Mouse (Mus musculus) midbrain, embryonic 11.5 days (tissue): ENCODE data around the gene Clic6. TPM values are rescaled to one million over a fixed set of nuclear protein-coding genes. Genes with fewer than 3 reads are reported as not detected.

Experiments used
- ATAC-seq: fragments of 200-750 bp; cut with Nextera tagmentation; 2 replicates; pipeline ENCODE4 v1.8.0; 2017; ENCODE audit warnings: moderate TSS enrichment, moderate library complexity; ENCODE audit not compliant: low FRiP score
- DNase-seq: peaks from one replicate; pipeline ENCODE4 v3.0.0; 2015; ENCODE audit warnings: low spot score; ENCODE audit errors: missing footprints
- H3K27ac ChIP-seq: fragments of 300-500 bp; sonication (generic); 2 replicates; pipeline ENCODE4 v1.5.1; 2014; ENCODE audit warnings: low read depth, low read length
- H3K27me3 ChIP-seq: fragments of 300-500 bp; sonication (generic); 2 replicates; pipeline ENCODE4 v1.6.1; 2014; ENCODE audit warnings: mild to moderate bottlenecking, low read length, moderate library complexity, mixed read lengths; ENCODE audit not compliant: control insufficient read depth, insufficient read depth
- H3K36me3 ChIP-seq: fragments of 300-500 bp; sonication (generic); 2 replicates; pipeline ENCODE4 v1.6.1; 2014; ENCODE audit warnings: mild to moderate bottlenecking, low read length, moderate library complexity, mixed read lengths; ENCODE audit not compliant: control insufficient read depth, insufficient read depth
- H3K4me1 ChIP-seq: fragments of 300-500 bp; sonication (generic); 2 replicates; pipeline ENCODE4 v1.6.1; 2014; ENCODE audit warnings: low read length; ENCODE audit not compliant: control insufficient read depth, insufficient read depth
- H3K4me2 ChIP-seq: fragments of 300-500 bp; sonication (generic); 2 replicates; pipeline ENCODE4 v1.6.1; 2014; ENCODE audit warnings: mild to moderate bottlenecking, moderate library complexity
- H3K4me3 ChIP-seq: fragments of 300-500 bp; sonication (generic); 2 replicates; pipeline ENCODE4 v1.5.1; 2014; ENCODE audit warnings: low read depth, low read length
- H3K9ac ChIP-seq: fragments of 300-500 bp; sonication (generic); 2 replicates; pipeline ENCODE4 v1.6.1; 2014; ENCODE audit warnings: low read length
- H3K9me3 ChIP-seq: fragments of 300-500 bp; sonication (generic); 2 replicates; pipeline ENCODE4 v1.6.1; 2016; ENCODE audit warnings: low read length; ENCODE audit not compliant: control insufficient read depth
- WGBS: fragments of 180-500 bp; shearing (Covaris S2); extraction: QIAGEN DNeasy Blood & Tissue Kit; methylation state at CpG from one replicate; pipeline ENCODE4 v1.1.7; 2014; 5-methylcytosine and 5-hydroxymethylcytosine counted together
- polyA plus RNA-seq: library from polyadenylated mRNA; unstranded; fragments of >200 nt; fragmentation: Nextera tagmentation; extraction: Ambion mirVana; gene quantifications from 2 replicates; pipeline ENCODE4 v1.2.1, GENCODE M21; 2014

Clic6 gene
- polyA plus RNA-seq, 1 experiment from 2014 or later, result 0.72 TPM

GRCm38 (mm10) chr16:92465226-92465625 is 20.3 kb upstream of the Clic6 start:
- H3K4me3 ChIP-seq, result peak overlapping the region; percentile 73
- H3K9me3 ChIP-seq, result no peaks in the 10 kb centered on the region
- no peaks in the 10 kb centered on the region for H3K27me3 ChIP-seq
- DNase-seq, result peak; percentile 92
- peak overlapping the region; percentile 53 for H3K4me2 ChIP-seq
- ATAC-seq, result no peak
- H3K4me1 ChIP-seq, result peaks cover 9% of the 10 kb centered on the region
- WGBS, result 12% methylated on average over 10 of the region's 10 CpGs
- no peak overlapping the region for H3K27ac ChIP-seq
- H3K36me3 ChIP-seq, result no peaks in the 10 kb centered on the region
- peak overlapping the region; percentile 75 for H3K9ac ChIP-seq

- DNase-seq (peak; percentile 99), ATAC-seq (peak; percentile 99)
- H3K9me3 ChIP-seq, result no peaks in the 10 kb centered on the region
- H3K27me3 ChIP-seq, result no peaks in the 10 kb centered on the region
- H3K4me2 ChIP-seq, result peak overlapping the region; percentile 53
- peak overlapping the region; percentile 75 for H3K9ac ChIP-seq
- peak overlapping the region; percentile 73 for H3K4me3 ChIP-seq
- H3K27ac ChIP-seq, result no peak overlapping the region
- peaks cover 9% of the 10 kb centered on the region for H3K4me1 ChIP-seq
- WGBS, result under 1% methylated on average over 80 of the region's 94 CpGs
- no peaks in the 10 kb centered on the region for H3K36me3 ChIP-seq
Measured at GRCm38 (mm10) chr16:92465642-92466526, 19.7 kb upstream of the Clic6 start.

DNA sequence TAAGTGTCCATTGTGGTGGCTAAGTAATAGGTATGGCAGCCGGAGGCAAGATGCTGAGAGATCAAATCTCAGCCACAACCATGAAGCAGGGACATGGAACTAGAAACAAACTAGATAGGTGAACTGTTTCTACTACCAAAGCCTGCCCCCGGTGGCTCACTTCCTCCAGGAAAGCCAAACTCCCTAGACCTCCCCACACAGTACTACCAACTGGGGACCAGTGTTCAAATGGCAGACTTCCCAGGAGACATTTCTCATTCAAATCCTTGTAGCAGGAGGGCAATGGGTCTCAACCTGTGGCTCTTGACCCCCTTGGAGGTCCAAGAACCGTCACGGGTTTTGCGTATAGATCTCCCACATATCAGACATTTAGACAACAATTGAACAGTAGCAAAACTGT is 18.5 kb upstream of the Clic6 start:
- H3K36me3 ChIP-seq, result no peaks in the 10 kb centered on the region
- DNase-seq, result no peak
- H3K27me3 ChIP-seq, result no peaks in the 10 kb centered on the region
- no peak overlapping the region for H3K4me3 ChIP-seq
- WGBS, result 78% methylated on average over 5 of the region's 5 CpGs
- H3K4me1 ChIP-seq, result peaks cover 9% of the 10 kb centered on the region
- no peak for ATAC-seq
- H3K4me2 ChIP-seq, result no peak overlapping the region
- H3K9me3 ChIP-seq, result no peaks in the 10 kb centered on the region
- no peak overlapping the region for H3K27ac ChIP-seq
- no peak overlapping the region for H3K9ac ChIP-seq

- Histone ChIP-seq H3K4me3 (no peak overlapping the region), H3K27me3 (no peaks in the 10 kb centered on the region), H3K27ac (no peak overlapping the region), H3K4me1 (peaks cover 9% of the 10 kb centered on the region), H3K4me2 (no peak overlapping the region), H3K9ac (no peak overlapping the region), H3K36me3 (no peaks in the 10 kb centered on the region), H3K9me3 (no peaks in the 10 kb centered on the region)
- DNase-seq (no peak), ATAC-seq (no peak)
- WGBS, result 79% methylated on average over 14 of the region's 14 CpGs
Measured at GRCm38 (mm10) chr16:92468459-92468858, 17.1 kb upstream of the Clic6 start.

DNA sequence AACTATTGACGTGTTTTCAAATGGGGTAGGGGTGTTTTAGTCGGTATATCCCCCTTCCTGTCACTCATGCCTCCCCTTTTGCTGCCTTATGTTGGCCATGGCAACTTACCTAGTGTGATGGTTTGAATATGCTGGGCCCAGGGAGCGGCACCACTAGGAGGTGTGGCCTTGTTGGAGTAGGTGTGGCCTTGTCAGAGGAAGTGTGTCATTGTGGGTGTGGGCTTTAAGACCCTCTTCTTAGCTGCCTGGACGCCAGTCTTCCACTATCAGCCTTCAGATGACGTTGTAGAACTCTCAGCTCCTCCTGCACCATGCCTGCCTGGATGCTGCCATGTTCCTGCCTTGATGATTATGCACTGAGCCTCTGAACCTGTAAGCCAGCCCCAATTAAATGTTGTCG is 14.8 kb upstream of the Clic6 start, which contains the start of gene Rcan1:
Rcan1 (minus strand) TSS at position 162 of the 400 bp plus-strand sequence.
- Histone ChIP-seq H3K27ac (no peak within 1 kb of the TSS), H3K4me3 (no peak within 1 kb of the TSS), H3K4me1 (no peaks in the 10 kb centered on the region), H3K4me2 (no peak within 1 kb of the TSS), H3K27me3 (no peaks in the 10 kb centered on the region), H3K36me3 (no peaks in the 10 kb centered on the region), H3K9ac (no peak within 1 kb of the TSS), H3K9me3 (no peaks in the 10 kb centered on the region)
- DNase-seq (no peak), ATAC-seq (no peak)
- WGBS, result 68% methylated on average over 6 of the region's 6 CpGs

- Histone ChIP-seq H3K27me3 (no peaks in the 10 kb centered on the region), H3K27ac (no peak overlapping the region), H3K36me3 (no peaks in the 10 kb centered on the region), H3K4me3 (no peak overlapping the region), H3K9me3 (no peaks in the 10 kb centered on the region), H3K4me1 (no peaks in the 10 kb centered on the region), H3K9ac (no peak overlapping the region), H3K4me2 (no peak overlapping the region)
- DNase-seq (no peak), ATAC-seq (no peak)
- 81% methylated on average over 3 of the region's 3 CpGs for WGBS
Measured at GRCm38 (mm10) chr16:92472898-92473297, 12.6 kb upstream of the Clic6 start.

- no peak overlapping the region for H3K4me2 ChIP-seq
- ATAC-seq (0 out of 2 replicates have a peak, but pooled peaks have one; percentile 66), DNase-seq (no peak)
- H3K4me1 ChIP-seq, result no peaks in the 10 kb centered on the region
- H3K9me3 ChIP-seq, result no peaks in the 10 kb centered on the region
- H3K27me3 ChIP-seq, result no peaks in the 10 kb centered on the region
- H3K4me3 ChIP-seq, result no peak overlapping the region
- no peaks in the 10 kb centered on the region for H3K36me3 ChIP-seq
- H3K27ac ChIP-seq, result no peak overlapping the region
- WGBS, result 65% methylated on average over 24 of the region's 25 CpGs
- no peak overlapping the region for H3K9ac ChIP-seq
Measured at GRCm38 (mm10) chr16:92475093-92475860, 10.3 kb upstream of the Clic6 start.

DNA sequence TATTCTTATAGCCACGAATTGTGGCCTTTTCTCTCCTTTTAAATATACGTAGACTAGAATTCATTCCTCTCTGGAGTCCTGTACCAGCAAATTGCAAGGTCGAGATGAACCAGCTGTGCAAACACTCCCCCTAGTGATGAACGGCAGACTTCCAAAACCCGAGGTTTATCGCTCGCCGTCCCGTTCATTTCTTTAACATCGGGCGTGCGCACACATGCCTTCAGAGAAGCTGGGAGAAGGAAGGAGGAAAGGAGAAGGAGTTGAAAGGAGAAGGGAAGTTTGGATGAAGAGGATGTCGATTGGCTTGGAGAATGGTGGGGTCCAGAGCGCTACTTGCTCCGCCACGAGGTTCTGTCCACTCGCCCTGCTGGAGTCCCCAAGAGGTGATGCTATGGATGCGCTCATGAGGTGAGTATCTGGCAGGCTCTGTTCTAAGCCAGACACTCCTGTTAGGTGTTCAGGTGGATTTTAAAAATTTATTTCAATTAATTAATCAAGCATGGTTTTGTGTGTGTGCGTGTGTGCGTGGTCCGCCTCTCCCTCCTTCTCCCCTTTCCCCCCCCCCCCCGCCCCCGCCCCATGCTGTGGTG is 6.9 kb upstream of the Clic6 start:
- Histone ChIP-seq H3K4me2 (peak overlapping the region; percentile 32; the same call in 1 of the 2 replicates), H3K27ac (no peak overlapping the region), H3K9me3 (no peaks in the 10 kb centered on the region), H3K9ac (no peak overlapping the region), H3K4me3 (0 out of 2 replicates have a peak overlapping the region, but pooled peaks have one; percentile 2), H3K36me3 (no peaks in the 10 kb centered on the region), H3K4me1 (no peaks in the 10 kb centered on the region), H3K27me3 (no peaks in the 10 kb centered on the region)
- DNase-seq, result peak; percentile 90
- no peak; the same call in 1 of the 2 replicates for ATAC-seq
- 10% methylated on average over 21 of the region's 23 CpGs for WGBS
